Mouse (Mus musculus) ovary, postnatal 36 days (tissue): ENCODE results near the gene Ptch2.

Experiments
- DNase-seq: peaks from one replicate; pipeline ENCODE4 v3.0.0; 2022; ENCODE audit warnings: low spot score, mixed read lengths

Ptch2 gene

GRCm38 (mm10) chr4:117155020-117155791 is 59.3 kb downstream of the Ptch2 start:
- no peak for DNase-seq

DNA sequence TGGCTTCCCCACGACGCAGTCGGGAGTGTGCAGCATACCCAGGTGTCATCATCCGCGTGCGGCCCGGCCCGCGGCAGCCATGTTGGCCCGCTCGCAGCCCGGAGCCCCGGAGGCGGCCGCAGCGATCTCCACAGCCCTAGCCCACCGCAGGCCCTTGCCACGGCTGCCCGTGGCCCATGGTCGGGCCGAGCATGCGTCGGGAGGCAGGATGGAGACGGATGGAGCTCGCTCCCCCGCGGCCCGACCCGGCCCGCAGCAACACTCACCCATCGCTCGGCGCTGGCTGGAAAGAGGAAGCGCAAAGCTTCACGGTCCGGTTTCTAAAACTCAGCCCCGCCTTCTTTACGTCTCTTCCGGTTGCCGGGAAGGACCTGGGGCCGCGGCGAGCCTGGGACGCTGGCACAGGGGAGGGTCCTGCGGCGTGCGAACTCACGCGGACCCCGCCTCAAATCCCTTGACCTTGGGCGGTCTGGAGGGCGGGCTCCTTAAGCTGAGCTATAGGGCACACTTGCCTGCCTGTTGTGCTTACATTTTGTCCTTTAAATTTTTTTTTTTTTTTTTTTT is 60.0 kb downstream of the Ptch2 start, which contains the start of gene Rps8:
Rps8 (minus strand) TSS at position 452 of the 564 bp plus-strand sequence.
- peak; percentile 86 for DNase-seq

DNA sequence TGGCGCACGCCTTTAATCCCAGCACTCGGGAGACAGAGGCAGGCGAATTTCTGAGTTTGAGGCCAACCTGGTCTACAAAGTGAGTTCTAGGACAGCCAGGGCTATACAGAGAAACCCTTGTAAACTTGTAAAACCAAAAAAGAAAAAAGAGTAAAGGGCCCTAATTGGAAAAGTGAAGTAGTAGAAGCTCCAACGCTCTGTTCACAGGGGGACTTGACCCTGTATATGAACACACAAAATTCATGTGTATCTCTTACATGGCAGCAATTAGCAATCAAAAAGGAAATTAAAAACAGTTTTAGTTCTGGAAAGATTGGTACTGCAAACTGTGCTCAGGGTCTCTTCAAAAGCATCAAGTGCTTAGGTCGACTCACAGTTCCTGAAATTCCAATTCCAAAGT is 60.5 kb downstream of the Ptch2 start:
- no peak for DNase-seq

- no peak for DNase-seq
Observed at GRCm38 (mm10) chr4:117159666-117160065, 63.8 kb downstream of the Ptch2 start.

- no peak for DNase-seq
Observed at GRCm38 (mm10) chr4:117161183-117161582, 65.3 kb downstream of the Ptch2 start.
